Mouse (Mus musculus) layer of hippocampus, adult 18-20 months (tissue): ENCODE results near the gene Nrxn3. TPM values are rescaled to one million over a fixed set of nuclear protein-coding genes. Genes with fewer than 3 reads are reported as not detected.

Experiments used
- DNase-seq, 2 experiments: peaks; one replicate each; pipeline ENCODE4 v3.0.0; 2022; ENCODE audit warnings: low spot score in 2 of 2
- total RNA-seq, 2 experiments: library from RNA; stranded (reverse); gene quantifications; 2 replicates each; pipeline ENCODE4 v1.2.3; 2021

Nrxn3 gene
- total RNA-seq, 2 experiments from 2014 or later, result 175 to 204 TPM

GRCm38 (mm10) chr12:89661219-89661618 lies 938.5 kb downstream of the Nrxn3 start:
- DNase-seq, result no peak

DNA sequence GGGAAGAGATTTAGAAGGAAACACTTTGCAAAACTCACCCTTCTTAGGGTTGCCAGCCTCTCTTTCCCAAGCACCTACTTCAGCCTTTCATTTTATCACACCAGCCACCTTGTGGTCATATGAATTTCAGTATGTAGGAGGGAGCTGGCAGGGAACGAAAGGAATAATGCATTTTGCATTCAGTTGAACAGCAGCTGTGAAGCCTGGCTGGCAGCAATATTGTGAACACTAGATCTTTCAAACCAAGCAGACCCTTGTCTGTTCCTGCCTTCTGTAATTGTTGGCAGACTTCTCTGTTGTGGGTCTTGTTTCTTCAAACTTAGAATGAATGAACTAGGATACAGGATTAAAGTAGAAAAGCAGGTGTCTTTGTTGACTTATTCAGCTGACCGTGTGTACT lies 946.2 kb downstream of the Nrxn3 start:
- peak; percentile 55 to 71 for DNase-seq

GRCm38 (mm10) chr12:89672819-89673218 lies 950.1 kb downstream of the Nrxn3 start:
- no peak for DNase-seq

DNA sequence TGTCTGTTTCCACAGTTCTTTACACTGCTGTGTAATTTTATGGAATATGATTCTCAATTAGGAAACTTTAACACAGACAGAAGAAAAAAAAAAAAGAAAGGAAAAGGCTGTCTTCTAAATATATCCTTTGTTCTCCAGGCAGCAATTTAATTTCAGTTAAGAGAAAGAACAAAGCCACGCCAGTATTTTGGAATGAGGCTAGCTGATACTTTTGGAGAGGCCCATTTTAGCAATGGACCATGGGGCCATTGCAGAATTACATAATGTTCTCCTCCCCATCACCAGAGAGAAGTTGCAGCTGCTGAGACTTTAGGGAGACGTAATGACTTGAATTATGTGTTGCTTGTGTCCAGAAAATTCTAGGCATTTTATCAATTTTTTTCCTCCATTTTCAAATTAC lies 963.0 kb downstream of the Nrxn3 start:
- no peak for DNase-seq

GRCm38 (mm10) chr12:89689086-89689485 lies 966.4 kb downstream of the Nrxn3 start:
- DNase-seq, result peak; percentile 42 to 66

DNA sequence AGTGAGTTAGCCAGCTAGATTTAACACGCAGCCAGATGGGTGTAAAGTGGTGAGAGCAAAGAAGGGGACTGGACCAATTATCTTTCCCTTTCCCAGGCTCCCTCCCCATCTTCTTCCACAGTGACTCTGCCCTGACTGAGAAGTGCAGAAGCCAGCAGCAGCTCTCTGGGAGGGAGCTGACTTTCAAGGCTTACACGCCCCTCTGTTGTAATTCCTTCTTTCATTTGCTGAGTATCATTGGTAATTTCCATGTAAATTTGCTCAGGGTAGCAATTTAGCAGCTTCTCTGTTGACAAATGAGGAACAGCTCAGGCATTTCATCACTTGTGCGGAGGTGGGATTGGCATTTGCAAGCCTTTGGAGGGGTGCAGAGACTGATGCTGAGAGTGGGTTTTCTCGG lies 976.8 kb downstream of the Nrxn3 start:
- DNase-seq, result peak; percentile 54 to 77

GRCm38 (mm10) chr12:89700937-89701458 lies 978.3 kb downstream of the Nrxn3 start:
- peak; percentile 27 to 33 for DNase-seq

DNA sequence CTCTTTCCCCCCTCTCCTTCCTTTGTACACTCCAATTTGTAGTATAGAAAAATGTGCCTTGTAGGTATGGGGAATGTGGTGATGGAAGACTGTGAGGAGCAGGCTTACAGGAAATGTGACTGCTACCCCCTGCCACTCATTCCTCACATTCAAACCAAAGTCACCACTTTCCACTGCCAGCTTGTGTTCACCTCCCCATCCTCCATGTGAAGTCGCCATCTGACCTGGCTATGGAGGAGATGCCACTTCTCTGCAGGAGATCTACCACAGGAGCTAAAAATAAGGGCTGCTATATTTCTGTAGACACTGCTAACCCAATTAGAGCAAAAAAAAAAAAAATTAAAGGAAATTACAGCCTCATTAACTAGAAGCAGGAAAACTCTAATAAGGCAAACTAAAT lies 980.3 kb downstream of the Nrxn3 start:
- no peak for DNase-seq

GRCm38 (mm10) chr12:89707913-89708312 lies 985.2 kb downstream of the Nrxn3 start:
- no peak for DNase-seq

- peak; percentile 27 to 62 for DNase-seq
Measured at GRCm38 (mm10) chr12:89710459-89710858, 987.8 kb downstream of the Nrxn3 start.

GRCm38 (mm10) chr12:89711791-89712190 lies 989.1 kb downstream of the Nrxn3 start:
- no peak for DNase-seq

- no peak for DNase-seq
Measured at GRCm38 (mm10) chr12:89719194-89720080, 996.8 kb downstream of the Nrxn3 start.

DNA sequence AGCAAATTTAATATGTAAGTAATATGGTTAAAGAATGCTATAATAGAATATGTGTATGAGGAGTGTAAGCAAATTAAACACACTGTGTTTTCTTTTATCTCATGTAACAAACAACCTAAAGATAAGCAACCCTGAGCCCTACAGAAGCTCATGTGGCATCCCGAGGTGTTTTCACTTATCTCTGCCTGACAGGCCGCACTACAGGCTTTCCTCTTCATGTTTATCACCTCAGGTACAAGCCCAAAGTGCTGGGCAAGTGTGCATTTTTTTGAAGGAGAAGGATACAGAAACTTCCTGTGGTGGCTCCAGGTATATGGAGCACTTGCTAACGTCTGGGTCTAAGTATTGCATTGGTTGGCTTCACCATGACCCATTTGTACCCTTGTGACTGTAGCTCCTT lies 998.3 kb downstream of the Nrxn3 start:
- no peak for DNase-seq

DNA sequence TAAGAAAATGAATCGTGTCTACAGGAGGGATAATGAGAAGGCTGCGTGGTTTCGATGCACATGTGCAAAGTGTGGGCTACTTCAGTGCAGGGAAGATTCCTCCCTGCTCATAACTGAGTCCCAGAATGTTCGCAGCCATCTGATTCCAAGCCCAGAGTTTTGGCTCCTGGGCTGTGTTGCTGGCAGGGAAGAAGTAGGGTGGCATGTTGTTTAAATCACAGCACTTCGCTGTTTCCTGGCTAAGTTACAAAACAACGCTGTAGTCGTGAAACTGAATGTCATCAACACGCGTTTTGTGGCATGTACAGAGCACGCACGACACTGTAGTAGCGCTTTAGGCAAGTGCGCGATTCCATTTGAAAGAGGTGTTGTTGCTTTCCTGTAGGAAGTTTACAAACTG lies 999.8 kb downstream of the Nrxn3 start:
- DNase-seq, result peak; percentile 56 to 68

GRCm38 (mm10) chr12:89724048-89724447 lies 1001.4 kb downstream of the Nrxn3 start:
- no peak for DNase-seq

- no peak for DNase-seq
Measured at GRCm38 (mm10) chr12:89742326-89742725, 1019.6 kb downstream of the Nrxn3 start.

DNA sequence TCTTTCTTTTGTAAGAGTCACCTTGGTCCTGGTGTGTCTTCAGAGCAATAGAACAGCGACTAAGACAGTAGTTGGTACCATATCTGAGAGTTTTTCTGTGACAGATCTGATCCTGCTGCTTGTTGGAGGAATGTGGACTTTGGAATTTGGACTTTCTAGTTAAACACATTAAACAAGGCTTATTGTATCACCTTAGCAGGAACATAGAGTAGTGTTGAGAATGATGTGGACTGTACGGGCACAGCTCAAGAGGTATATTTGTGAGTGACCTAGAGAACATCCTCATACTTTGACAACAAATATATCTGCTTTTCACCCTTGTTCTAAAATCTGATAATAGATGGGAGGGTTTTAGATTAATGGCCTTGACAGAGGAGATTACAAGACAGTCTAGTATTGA lies 1020.1 kb downstream of the Nrxn3 start:
- DNase-seq, result no peak

- peak in 1 of 2 experiments; percentile 1 for DNase-seq
Measured at GRCm38 (mm10) chr12:89764191-89765082, 1041.8 kb downstream of the Nrxn3 start.

GRCm38 (mm10) chr12:89765179-89765578 lies 1042.5 kb downstream of the Nrxn3 start:
- DNase-seq, result no peak

DNA sequence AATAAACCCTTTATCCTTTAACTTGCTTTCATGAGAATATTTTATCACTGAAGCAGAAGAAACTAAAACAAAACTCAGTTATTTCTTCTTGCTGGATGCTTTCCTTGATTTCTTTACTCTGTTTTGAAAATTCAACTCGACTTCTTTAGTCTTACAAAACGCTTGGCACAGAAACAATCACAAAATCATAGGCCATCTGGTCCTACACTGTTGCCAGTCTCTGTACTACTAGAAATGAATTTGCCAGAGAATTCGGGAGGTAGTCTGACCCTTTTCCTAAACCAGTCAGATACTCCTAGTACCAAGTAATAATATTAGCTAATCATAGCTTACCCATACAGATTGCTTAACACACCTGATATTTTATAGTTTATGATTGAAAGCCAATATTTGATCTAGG lies 1066.1 kb downstream of the Nrxn3 start:
- DNase-seq, result peak in 1 of 2 experiments; percentile 80

GRCm38 (mm10) chr12:89789981-89790380 lies 1067.3 kb downstream of the Nrxn3 start:
- DNase-seq, result no peak

GRCm38 (mm10) chr12:89791829-89792228 lies 1069.2 kb downstream of the Nrxn3 start:
- no peak for DNase-seq
